Comparison of ENCODE assay signal across 20 mouse cellular contexts in genomic region chr5:151057716-151058115, GRCm38 (mm10).
DNase-seq lines count a peak whose midpoint lies in the region; ATAC-seq and TF ChIP-seq lines count a peak whose summit lies in the region.
"Had no signal": no experiment of that assay in that cellular context is flagged by ENCODE, and none has a peak within 500 bp of the region (broad histone marks: within the 10 kb centered on the region; RNA-seq: fewer than 3 reads in every experiment).

No protein-coding gene starts in this region.

- H3K9ac ChIP-seq in embryonic facial prominence, embryonic 14.5 days (ENCODE audit: low read depth, low read length): no peak overlapping the region
- H3K9ac ChIP-seq in kidney, embryonic 15.5 days: no peak overlapping the region
- no peak overlapping the region for H3K9ac ChIP-seq in lung, embryonic 16.5 days (ENCODE audit: low read length)
- no peak overlapping the region for H3K9ac ChIP-seq in forebrain, embryonic 15.5 days (replicated peaks)
- H3K9ac ChIP-seq: hindbrain, embryonic 15.5 days; intestine, embryonic 15.5 days; midbrain, embryonic 15.5 days had no signal

- no peak for TF ChIP-seq POLR2A in lung, adult 2 months (IDR thresholded peaks at IDR 0.05; ENCODE audit: borderline replicate concordance, extremely low read depth, low read depth, low read length)

- 87% methylated on average over 5 of the region's 5 CpGs for WGBS in embryonic facial prominence, embryonic 14.5 days
- WGBS in embryonic facial prominence, embryonic 10.5 days: 95% methylated on average over 5 of the region's 5 CpGs
- 81% methylated on average over 5 of the region's 5 CpGs for WGBS in kidney, embryonic 15.5 days
- 84% methylated on average over 5 of the region's 5 CpGs for WGBS in lung, embryonic 16.5 days
- 59% methylated on average over 5 of the region's 5 CpGs for WGBS in lung, adult 2 months
- WGBS in forebrain, embryonic 15.5 days: 94% methylated on average over 5 of the region's 5 CpGs

- peaks cover 17% of the 10 kb centered on the region for H3K4me1 ChIP-seq in embryonic facial prominence, embryonic 14.5 days (ENCODE audit: control insufficient read depth, insufficient read depth, low read length)
- peaks cover 61% of the 10 kb centered on the region for H3K4me1 ChIP-seq in embryonic facial prominence, embryonic 10.5 days
- peaks cover 57% of the 10 kb centered on the region for H3K4me1 ChIP-seq in kidney, embryonic 15.5 days
- peaks cover 37% of the 10 kb centered on the region for H3K4me1 ChIP-seq in lung, embryonic 16.5 days (replicated peaks; ENCODE audit: control insufficient read depth, insufficient read depth, low read length)
- peaks cover 28% of the 10 kb centered on the region for H3K4me1 ChIP-seq in lung, adult 2 months (ENCODE audit: control insufficient read depth, insufficient read depth, low read length)
- peaks cover 6% of the 10 kb centered on the region for H3K4me1 ChIP-seq in forebrain, embryonic 15.5 days

- TF ChIP-seq CTCF in lung, adult 2 months (IDR thresholded peaks at IDR 0.05; ENCODE audit: insufficient read depth, low read length): no peak

- no peak for DNase-seq in embryonic facial prominence, embryonic 14.5 days (ENCODE audit: low spot score)
- no peak for DNase-seq in embryonic facial prominence, embryonic 10.5 days (ENCODE audit: low spot score)
- no peak for DNase-seq in kidney, postnatal 14 days
- no peak for DNase-seq in lung, adult 2 months
- no peak for DNase-seq in cerebellum, adult 18-20 months
- DNase-seq: adrenal gland, adult 8-10 months; cerebellum, postnatal 25 days; kidney, postnatal 10 days; lung, postnatal 10 days; thymus, postnatal 14 days had no signal

- peaks cover 17% of the 10 kb centered on the region for H3K36me3 ChIP-seq in embryonic facial prominence, embryonic 14.5 days (ENCODE audit: control insufficient read depth, insufficient read depth, low read length)
- H3K36me3 ChIP-seq in embryonic facial prominence, embryonic 10.5 days (replicated peaks): peaks cover 21% of the 10 kb centered on the region
- H3K36me3 ChIP-seq in kidney, embryonic 15.5 days: peaks cover 19% of the 10 kb centered on the region
- H3K36me3 ChIP-seq in lung, embryonic 16.5 days (ENCODE audit: control insufficient read depth, insufficient read depth, low read length): peaks cover 30% of the 10 kb centered on the region
- no peaks in the 10 kb centered on the region for H3K36me3 ChIP-seq in forebrain, embryonic 15.5 days
- H3K36me3 ChIP-seq: midbrain, embryonic 15.5 days had no signal

- H3K4me2 ChIP-seq in embryonic facial prominence, embryonic 14.5 days (ENCODE audit: low read depth, low read length): no peak overlapping the region
- no peak overlapping the region for H3K4me2 ChIP-seq in kidney, embryonic 15.5 days
- no peak overlapping the region for H3K4me2 ChIP-seq in lung, embryonic 16.5 days (ENCODE audit: low read depth, low read length)
- no peak overlapping the region for H3K4me2 ChIP-seq in forebrain, embryonic 15.5 days (replicated peaks)
- H3K4me2 ChIP-seq: hindbrain, embryonic 15.5 days; intestine, embryonic 15.5 days; liver, embryonic 11.5 days; midbrain, embryonic 15.5 days had no signal

- H3K27me3 ChIP-seq in embryonic facial prominence, embryonic 14.5 days (replicated peaks; ENCODE audit: control insufficient read depth, insufficient read depth, low read length): no peaks in the 10 kb centered on the region
- H3K27me3 ChIP-seq in embryonic facial prominence, embryonic 10.5 days (replicated peaks; ENCODE audit: low read depth, poor library complexity, severe bottlenecking): no peaks in the 10 kb centered on the region
- no peaks in the 10 kb centered on the region for H3K27me3 ChIP-seq in kidney, embryonic 15.5 days
- no peaks in the 10 kb centered on the region for H3K27me3 ChIP-seq in lung, embryonic 16.5 days (ENCODE audit: control insufficient read depth, insufficient read depth, low read depth, low read length)
- no peaks in the 10 kb centered on the region for H3K27me3 ChIP-seq in forebrain, embryonic 15.5 days
- H3K27me3 ChIP-seq: hindbrain, embryonic 15.5 days; intestine, embryonic 15.5 days; midbrain, embryonic 15.5 days had no signal

- no peak overlapping the region for H3K4me3 ChIP-seq in embryonic facial prominence, embryonic 14.5 days (ENCODE audit: low read depth, low read length)
- H3K4me3 ChIP-seq in embryonic facial prominence, embryonic 10.5 days: no peak overlapping the region
- no peak overlapping the region for H3K4me3 ChIP-seq in kidney, embryonic 15.5 days (replicated peaks)
- no peak overlapping the region for H3K4me3 ChIP-seq in lung, embryonic 16.5 days (ENCODE audit: low read length)
- H3K4me3 ChIP-seq in lung, adult 2 months (replicated peaks; ENCODE audit: extremely low read depth, low read depth, low read length): no peak overlapping the region
- no peak overlapping the region for H3K4me3 ChIP-seq in forebrain, embryonic 15.5 days
- H3K4me3 ChIP-seq: forebrain, embryonic 10.5 days; hindbrain, embryonic 15.5 days; intestine, embryonic 15.5 days; limb, embryonic 10.5 days; midbrain, embryonic 15.5 days; myocyte had no signal

- peaks cover 10% of the 10 kb centered on the region for H3K9me3 ChIP-seq in embryonic facial prominence, embryonic 14.5 days (ENCODE audit: control insufficient read depth, low read length)
- peaks cover 10% of the 10 kb centered on the region; the same call in 1 of the 2 replicates for H3K9me3 ChIP-seq in embryonic facial prominence, embryonic 10.5 days
- peaks cover 9% of the 10 kb centered on the region; the same call in 1 of the 2 replicates for H3K9me3 ChIP-seq in kidney, embryonic 15.5 days (replicated peaks)
- peaks cover 8% of the 10 kb centered on the region; the same call in 1 of the 2 replicates for H3K9me3 ChIP-seq in lung, embryonic 16.5 days (ENCODE audit: control insufficient read depth, low read length)
- H3K9me3 ChIP-seq in forebrain, embryonic 15.5 days: no peaks in the 10 kb centered on the region
- H3K9me3 ChIP-seq: hindbrain, embryonic 15.5 days; intestine, embryonic 15.5 days; limb, embryonic 10.5 days; midbrain, embryonic 15.5 days had no signal

- peak overlapping the region; percentile 61 for H3K27ac ChIP-seq in embryonic facial prominence, embryonic 14.5 days (replicated peaks; ENCODE audit: low read depth, low read length)
- no peak overlapping the region for H3K27ac ChIP-seq in embryonic facial prominence, embryonic 10.5 days (replicated peaks)
- peak overlapping the region; percentile 56; the same call in 1 of the 2 replicates for H3K27ac ChIP-seq in kidney, embryonic 15.5 days
- peak overlapping the region; percentile 3; the same call in 1 of the 2 replicates for H3K27ac ChIP-seq in lung, embryonic 16.5 days (ENCODE audit: low read length)
- no peak overlapping the region for H3K27ac ChIP-seq in forebrain, embryonic 15.5 days (replicated peaks)
- H3K27ac ChIP-seq: midbrain, embryonic 15.5 days had no signal

- ATAC-seq in embryonic facial prominence, embryonic 14.5 days (ENCODE audit: low read depth): no peak
- ATAC-seq in kidney, embryonic 15.5 days (replicated peaks; ENCODE audit: low FRiP score): no peak
- no peak for ATAC-seq in lung, embryonic 16.5 days (ENCODE audit: low read depth)
- ATAC-seq in forebrain, embryonic 15.5 days (replicated peaks): no peak
- ATAC-seq: midbrain, embryonic 15.5 days had no signal

Comparison
In these comparisons a context has a peak if more than half of its experiments do, and no peak if none do; other contexts are left out.
1. H3K27ac ChIP-seq: peak in embryonic facial prominence, embryonic 14.5 days (single experiment), kidney, embryonic 15.5 days (single experiment) and lung, embryonic 16.5 days (single experiment); none in embryonic facial prominence, embryonic 10.5 days (single experiment) and forebrain, embryonic 15.5 days (single experiment).